Mouse (Mus musculus) E14TG2a.4 (cell line): ENCODE data around the gene Zfp78.

Experiments
- CTCF ChIP-seq: conservative IDR thresholded peaks from 2 replicates; pipeline ENCODE4 v1.5.1; 2014; ENCODE audit warnings: low read length
- NANOG ChIP-seq: IDR thresholded peaks from 2 replicates; pipeline ENCODE4 v1.6.1; 2014; ENCODE audit warnings: borderline replicate concordance, low read length, mixed read lengths

- TF ChIP-seq CTCF (no peak), NANOG (no peak)
Observed at GRCm38 (mm10) chr7:6397996-6398975, 35.2 kb downstream of the Zfp78 start, which contains the start of gene Smim17.
